Mouse (Mus musculus): Measurements from ENCODE around the gene Mmadhc.

Mmadhc gene

DNA sequence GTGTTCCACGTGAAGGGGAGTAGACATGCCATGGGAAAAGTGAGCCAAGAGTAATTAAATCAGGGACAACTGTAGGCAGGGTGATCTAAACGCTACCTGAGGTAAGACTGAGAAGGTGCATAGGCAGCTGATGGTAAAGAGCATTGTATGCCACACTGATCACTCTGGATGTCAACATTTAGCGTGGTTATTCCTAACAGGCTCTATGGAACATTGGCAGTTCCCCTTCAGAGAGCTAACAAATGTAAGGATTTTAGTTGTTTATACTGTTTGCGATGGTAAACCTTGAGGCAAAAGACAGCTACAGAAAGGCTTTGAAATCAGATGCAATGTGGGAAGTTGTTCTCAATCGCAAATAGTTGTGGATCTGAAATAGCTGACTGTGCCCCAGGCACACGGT lies 32.5 kb downstream of the Mmadhc start:
- DNase-seq = no peak

DNA sequence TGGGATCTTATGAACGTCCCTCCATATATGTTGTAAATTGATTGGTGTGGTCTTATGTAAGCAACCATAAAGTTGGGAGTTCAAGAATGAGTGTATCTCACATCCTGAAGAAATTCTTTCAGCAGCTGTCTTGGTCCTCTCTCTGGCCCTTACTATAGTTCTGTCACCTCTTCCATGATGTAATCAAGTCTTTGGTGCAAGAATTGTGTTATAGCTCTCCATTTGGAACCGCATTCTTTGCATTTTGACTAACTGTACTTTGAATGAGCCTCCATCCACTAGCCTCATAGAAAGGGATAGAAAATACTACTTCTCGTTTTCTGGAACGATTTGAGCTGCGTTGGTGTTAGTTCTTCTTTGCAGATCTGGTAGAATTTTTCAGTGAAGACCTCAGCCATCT lies 41.6 kb downstream of the Mmadhc start:
- DNase-seq = no peak

DNA sequence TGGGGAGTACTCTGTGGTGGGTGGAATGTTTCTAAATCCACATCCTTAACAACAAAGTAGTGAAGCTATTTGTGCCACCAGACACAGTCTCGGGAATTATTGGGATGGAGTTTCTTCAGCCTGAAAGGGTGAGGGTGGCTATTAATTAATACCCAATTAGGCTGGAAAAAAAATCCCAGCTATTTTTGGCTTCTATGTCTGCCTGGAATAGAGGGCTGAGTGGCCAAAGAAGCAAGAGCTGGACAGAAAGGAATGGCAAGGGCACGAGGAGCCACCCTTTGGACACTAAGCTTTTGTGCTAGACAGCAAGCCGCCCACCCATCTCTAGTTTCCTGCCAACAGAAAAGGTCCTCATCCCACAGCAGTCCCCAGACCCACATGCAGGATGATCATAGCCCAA lies 48.0 kb downstream of the Mmadhc start:
- no peak for DNase-seq

DNA sequence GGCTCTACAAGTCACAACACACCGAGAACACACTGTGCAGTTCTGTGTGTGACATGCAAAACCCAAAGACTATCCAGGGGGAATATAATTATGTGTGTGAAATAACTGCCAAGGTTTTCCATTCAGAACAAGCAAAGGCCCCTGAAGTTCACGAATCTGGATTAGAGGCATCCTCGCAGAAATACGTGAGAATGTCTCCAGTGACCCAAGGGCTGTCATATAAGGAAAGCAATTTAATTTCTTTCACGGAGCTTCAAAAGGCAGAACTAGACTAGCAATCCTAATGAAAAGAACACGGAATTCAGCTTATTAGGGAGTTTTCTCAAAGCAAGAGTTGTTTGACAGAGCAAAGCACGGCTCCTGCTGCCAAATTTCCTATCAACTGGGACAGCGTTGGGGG lies 63.1 kb downstream of the Mmadhc start:
- no peak for DNase-seq

Data from cerebellum, adult 11-12 months (tissue).